Mouse (Mus musculus) megakaryocyte progenitor cell, adult 5-6 weeks (primary cell): ENCODE measurements around the gene Zfp410. TPM values are rescaled to one million over a fixed set of nuclear protein-coding genes. Genes with fewer than 3 reads are reported as not detected.

ENCODE experiments used
- ATAC-seq: replicated peaks from 2 replicates; pipeline ENCODE4 v1.8.0; 2016; ENCODE audit warnings: mild to moderate bottlenecking, moderate TSS enrichment, inconsistent platforms; ENCODE audit not compliant: poor library complexity
- total RNA-seq, 2 experiments: library from RNA; stranded (forward) in 1 of 2; stranded (reverse) in 1 of 2; fragments of 157-497, 149-512 nt in 1 of 2; fragments of 200-1000 nt in 1 of 2; gene quantifications; 2 replicates each; pipeline versions ENCODE4 v1.2.3 to v1.2.4; 2015 to 2017

Zfp410 gene
- total RNA-seq, 2 experiments from 2014 or later = 33.8 to 53.4 TPM

- ATAC-seq = peak; percentile 40; the same call in 1 of the 2 replicates
Measured at GRCm38 (mm10) chr12:84358699-84359098, 42.0 kb downstream of the Zfp410 start.

GRCm38 (mm10) chr12:84361555-84362489, 45.2 kb downstream of the Zfp410 start, which contains the start of the genes Coq6 and Fam161b:
Gene Coq6, plus strand, starts transcription at chr12:84361657.
Gene Fam161b, minus strand, starts transcription at chr12:84361833.
- ATAC-seq = peak; percentile 91

GRCm38 (mm10) chr12:84362872-84363271, 46.2 kb downstream of the Zfp410 start:
- ATAC-seq = no peak

- ATAC-seq = no peak
Measured at GRCm38 (mm10) chr12:84364291-84364690, 47.6 kb downstream of the Zfp410 start.

- ATAC-seq = no peak
Measured at GRCm38 (mm10) chr12:84365137-84365536, 48.5 kb downstream of the Zfp410 start.

GRCm38 (mm10) chr12:84366971-84367370, 50.3 kb downstream of the Zfp410 start:
- ATAC-seq = peak; percentile 63

GRCm38 (mm10) chr12:84371647-84372046, 55.0 kb downstream of the Zfp410 start:
- no peak for ATAC-seq

- no peak for ATAC-seq
Measured at GRCm38 (mm10) chr12:84373831-84374481, 57.3 kb downstream of the Zfp410 start.

GRCm38 (mm10) chr12:84382369-84382768, 65.7 kb downstream of the Zfp410 start:
- no peak for ATAC-seq

- ATAC-seq = peak; percentile 49
Measured at GRCm38 (mm10) chr12:84384644-84385081, 68.0 kb downstream of the Zfp410 start.

GRCm38 (mm10) chr12:84385408-84385807, 68.8 kb downstream of the Zfp410 start:
- no peak for ATAC-seq

- ATAC-seq = no peak
Measured at GRCm38 (mm10) chr12:84388097-84388496, 71.4 kb downstream of the Zfp410 start.

- ATAC-seq = peak; percentile 77
Measured at GRCm38 (mm10) chr12:84388774-84389400, 72.2 kb downstream of the Zfp410 start.

GRCm38 (mm10) chr12:84390336-84390735, 73.7 kb downstream of the Zfp410 start:
- no peak for ATAC-seq

- no peak for ATAC-seq
Measured at GRCm38 (mm10) chr12:84392681-84393080, 76.0 kb downstream of the Zfp410 start.

Other genes with a start within 250 kb of the Zfp410 start
- gene Acot5, start 247.5 kb upstream of the Zfp410 start, total RNA-seq (2015) = not detected in 2 replicates
- gene Acot5, start 247.5 kb upstream of the Zfp410 start, total RNA-seq (2017) = not detected in 2 replicates
- 1.5 and 2.0 TPM in 2 replicates for gene Acot6, start 216.2 kb upstream of the Zfp410 start, total RNA-seq (2015)
- gene Acot6, start 216.2 kb upstream of the Zfp410 start, total RNA-seq (2017) = 1.7 and 2.0 TPM in 2 replicates
- gene Dnal1, start 202.5 kb upstream of the Zfp410 start, total RNA-seq (2015) = 0.61 and 1.1 TPM in 2 replicates
- gene Dnal1, start 202.5 kb upstream of the Zfp410 start, total RNA-seq (2017) = 0.41 and 0.75 TPM in 2 replicates
- gene Pnma1, start 168.4 kb upstream of the Zfp410 start, total RNA-seq (2015) = 0.15 TPM in 2 replicates
- 0.24 and 0.62 TPM in 2 replicates for gene Pnma1, start 168.4 kb upstream of the Zfp410 start, total RNA-seq (2017)
- 13.7 and 14.1 TPM in 2 replicates for gene Elmsan1, start 98.0 kb upstream of the Zfp410 start, total RNA-seq (2015)
- gene Elmsan1, start 98.0 kb upstream of the Zfp410 start, total RNA-seq (2017) = 11.5 and 15.2 TPM in 2 replicates
- 15.6 and 20.5 TPM in 2 replicates for gene Ptgr2, start 31.6 kb upstream of the Zfp410 start, total RNA-seq (2015)
- 58.3 and 69.6 TPM in 2 replicates for gene Ptgr2, start 31.6 kb upstream of the Zfp410 start, total RNA-seq (2017)
- 16.7 and 20.9 TPM in 2 replicates for gene Coq6, start 44.8 kb downstream of the Zfp410 start, total RNA-seq (2015)
- 10.3 and 18.9 TPM in 2 replicates for gene Coq6, start 44.8 kb downstream of the Zfp410 start, total RNA-seq (2017)
- gene Fam161b, start 45.0 kb downstream of the Zfp410 start, total RNA-seq (2015) = 0.42 and 0.54 TPM in 2 replicates
- 0.57 and 1.0 TPM in 2 replicates for gene Fam161b, start 45.0 kb downstream of the Zfp410 start, total RNA-seq (2017)
- 13.5 and 20.1 TPM in 2 replicates for gene Entpd5, start 92.2 kb downstream of the Zfp410 start, total RNA-seq (2015)
- gene Entpd5, start 92.2 kb downstream of the Zfp410 start, total RNA-seq (2017) = 18.4 and 23.7 TPM in 2 replicates
- 2.5 and 3.6 TPM in 2 replicates for gene Bbof1, start 92.2 kb downstream of the Zfp410 start, total RNA-seq (2015)
- 3.0 and 12.4 TPM in 2 replicates for gene Bbof1, start 92.2 kb downstream of the Zfp410 start, total RNA-seq (2017)
- 28.4 and 33.5 TPM in 2 replicates for gene Rnf113a2, start 100.3 kb downstream of the Zfp410 start, total RNA-seq (2015)
- 27.4 and 31.9 TPM in 2 replicates for gene Rnf113a2, start 100.3 kb downstream of the Zfp410 start, total RNA-seq (2017)
- gene Aldh6a1, start 134.2 kb downstream of the Zfp410 start, total RNA-seq (2015) = 16.3 and 17.2 TPM in 2 replicates
- gene Aldh6a1, start 134.2 kb downstream of the Zfp410 start, total RNA-seq (2017) = 9.1 and 12.0 TPM in 2 replicates
- gene Lin52, start 134.6 kb downstream of the Zfp410 start, total RNA-seq (2015) = 10.1 and 15.8 TPM in 2 replicates
- 14.2 and 21.0 TPM in 2 replicates for gene Lin52, start 134.6 kb downstream of the Zfp410 start, total RNA-seq (2017)